Mouse (Mus musculus) lung, postnatal 0 days (tissue): ENCODE results near the gene Itpka.

Source experiments
- CTCF ChIP-seq: IDR thresholded peaks from 2 replicates; pipeline ENCODE4 v1.5.1; 2016; ENCODE audit warnings: antibody characterized with exemption, mild to moderate bottlenecking
- EP300 ChIP-seq: IDR thresholded peaks from 2 replicates; pipeline ENCODE4 v1.6.1; 2016; ENCODE audit warnings: antibody characterized with exemption, mild to moderate bottlenecking, control low read depth

GRCm38 (mm10) chr2:119743176-119743807, 1.2 kb downstream of the Itpka start:
- TF ChIP-seq CTCF = no peak
- no peak for TF ChIP-seq EP300
